Mouse (Mus musculus) urinary bladder, postnatal 10 days (tissue): ENCODE data around the gene Zc3h7b.

Experiments
- DNase-seq: peaks from one replicate; pipeline ENCODE4 v3.0.0; 2022; ENCODE audit warnings: low spot score

Gene Zc3h7b

GRCm38 (mm10) chr15:81796228-81796627 lies 51.4 kb downstream of the Zc3h7b start:
- no peak for DNase-seq

GRCm38 (mm10) chr15:81797861-81798260 lies 53.0 kb downstream of the Zc3h7b start:
- no peak for DNase-seq

DNA sequence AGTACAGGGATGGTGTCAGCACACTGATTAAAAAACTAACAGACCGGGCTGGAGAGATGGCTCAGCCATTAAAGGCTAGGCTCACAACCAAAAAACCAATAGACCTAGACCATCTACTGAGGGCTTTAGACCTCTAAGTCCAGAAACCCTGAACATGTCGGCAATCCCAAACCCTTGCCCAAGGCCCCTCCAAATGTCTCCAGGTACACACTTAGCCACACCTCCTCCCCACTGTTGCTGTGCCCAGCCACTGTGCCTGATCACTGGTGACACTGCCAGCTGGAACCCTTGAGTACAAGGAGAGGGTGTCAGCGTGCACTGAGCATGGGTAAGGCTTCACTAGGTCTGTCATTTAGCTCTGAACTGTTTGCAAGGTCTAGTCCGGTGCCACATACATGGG lies 53.6 kb downstream of the Zc3h7b start:
- DNase-seq, result no peak

DNA sequence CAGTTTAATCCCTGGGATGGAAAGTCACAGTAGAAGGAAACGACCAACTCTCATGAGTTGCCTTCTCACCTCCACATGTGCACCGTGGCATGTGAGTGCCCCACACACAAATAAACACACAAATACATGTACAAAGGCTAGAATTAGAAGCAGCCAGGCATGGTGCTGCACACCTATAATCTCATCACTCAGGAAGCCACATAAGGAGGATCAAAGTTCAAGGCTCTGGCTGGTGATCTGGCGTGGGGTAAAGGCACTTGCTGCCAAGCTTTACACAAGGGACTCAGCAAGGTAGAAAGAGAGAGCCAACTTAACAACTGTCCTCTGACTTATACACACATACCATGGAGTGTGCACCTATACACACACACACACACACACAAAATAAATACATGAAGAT lies 55.5 kb downstream of the Zc3h7b start:
- DNase-seq, result no peak

DNA sequence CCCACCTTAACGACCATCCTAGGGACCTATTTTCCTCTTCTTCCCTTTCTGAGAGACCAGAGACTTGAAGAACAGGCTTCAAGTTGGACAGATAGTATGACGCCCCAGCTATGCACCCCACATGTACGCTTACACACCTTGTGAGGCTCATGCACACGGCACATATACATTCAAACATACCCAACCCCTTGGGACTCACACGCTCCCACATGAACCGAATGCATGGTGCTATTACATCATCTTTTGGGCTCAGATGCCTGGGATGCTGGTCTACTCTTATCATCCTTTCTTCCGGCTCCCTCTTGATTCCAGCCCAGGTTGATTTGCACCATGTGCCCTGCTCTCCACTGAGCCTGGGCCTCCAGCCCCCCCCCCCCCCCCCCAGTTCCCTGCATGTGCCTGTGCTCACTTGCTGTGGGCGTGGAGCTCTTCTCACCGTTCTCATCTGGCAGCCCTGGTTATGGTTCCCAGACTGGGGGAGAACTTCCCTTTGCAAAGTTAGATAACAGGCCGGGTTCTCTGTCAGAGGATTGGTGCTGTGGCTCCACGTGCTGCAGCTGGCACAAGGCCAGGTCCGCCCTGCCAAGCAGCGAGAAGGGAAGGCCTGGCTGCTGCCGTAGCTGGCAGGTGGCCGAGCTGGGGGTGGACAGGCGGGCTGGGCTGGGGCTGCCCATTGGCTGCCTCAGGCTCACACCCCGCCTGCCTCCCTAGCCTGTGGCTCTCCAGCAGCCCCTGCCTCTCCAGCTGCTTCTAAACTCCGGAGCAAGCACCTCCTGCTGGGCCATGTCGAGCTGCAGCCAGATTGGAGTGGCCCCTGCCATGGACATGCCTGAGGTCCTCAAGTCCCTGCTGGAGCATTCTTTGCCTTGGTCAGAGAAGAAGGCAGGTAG lies 57.4 kb downstream of the Zc3h7b start, which contains the start of gene Tef:
TSS of gene Tef (plus strand) at position 421 of the 890 bp plus-strand sequence.
- DNase-seq, result peak; percentile 99

- no peak for DNase-seq
These were observed 58.1 kb downstream of the Zc3h7b start for GRCm38 (mm10) chr15:81802941-81803351.

- DNase-seq, result no peak
These were observed 58.6 kb downstream of the Zc3h7b start for GRCm38 (mm10) chr15:81803425-81803951.

- DNase-seq, result no peak
These were observed 59.3 kb downstream of the Zc3h7b start for GRCm38 (mm10) chr15:81804172-81804571.

- no peak for DNase-seq
These were observed 60.0 kb downstream of the Zc3h7b start for GRCm38 (mm10) chr15:81804883-81805282.

- no peak for DNase-seq
These were observed 60.8 kb downstream of the Zc3h7b start for GRCm38 (mm10) chr15:81805624-81806023.

DNA sequence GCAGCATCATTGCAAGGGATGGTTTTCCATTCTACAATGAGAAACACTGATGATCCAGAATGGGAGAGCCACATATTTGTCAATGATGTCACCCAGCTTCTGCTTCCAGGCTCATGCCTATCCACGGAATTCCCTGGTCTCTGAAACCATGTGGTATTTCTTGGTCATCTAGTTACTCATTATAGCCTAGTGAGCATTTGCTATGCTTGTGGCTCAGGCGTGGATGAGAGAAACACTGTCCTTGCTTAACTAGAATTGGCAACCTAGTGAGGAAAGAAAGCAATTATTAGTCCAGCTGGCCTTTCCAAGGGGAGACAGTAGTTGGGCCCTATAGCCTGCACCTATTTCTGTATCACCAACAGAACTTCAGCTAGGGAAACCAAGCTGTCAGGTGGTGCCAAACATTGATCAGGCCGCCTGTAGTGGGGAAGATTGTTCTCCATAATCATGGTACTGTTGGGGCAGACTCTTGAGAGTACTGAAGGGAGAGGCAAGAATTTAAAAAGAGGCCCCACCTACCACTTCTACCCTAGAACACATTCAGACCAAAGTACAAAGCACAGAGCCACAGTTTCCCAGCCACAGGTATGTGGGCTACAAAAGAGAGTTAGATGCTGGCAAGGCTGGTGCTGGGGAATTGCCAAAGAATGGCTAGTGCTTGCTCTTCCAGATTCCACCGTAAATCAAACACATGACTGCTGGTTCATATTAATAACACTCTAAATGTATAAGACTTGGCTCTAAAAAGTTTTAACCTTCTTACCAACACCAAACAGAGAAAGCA lies 62.0 kb downstream of the Zc3h7b start:
- no peak for DNase-seq

DNA sequence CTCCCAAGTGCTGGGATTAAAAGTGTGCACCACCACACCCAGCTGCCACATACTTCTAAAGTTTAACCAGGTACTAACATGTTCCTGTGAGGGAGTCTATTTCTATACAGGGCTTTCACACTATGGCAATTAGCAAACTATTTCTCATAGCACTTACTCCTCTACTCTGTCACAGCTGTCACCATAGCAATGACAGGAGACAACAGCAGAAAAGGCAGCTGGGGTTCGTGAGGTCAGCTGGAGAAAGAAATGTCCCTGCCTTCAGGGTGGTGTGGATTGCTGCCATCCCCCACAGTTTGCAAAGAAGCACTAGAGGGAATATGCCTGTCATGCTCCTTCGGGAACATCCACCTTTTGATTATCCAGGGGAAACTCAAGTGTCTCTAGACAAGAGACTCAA lies 63.9 kb downstream of the Zc3h7b start:
- no peak for DNase-seq

DNA sequence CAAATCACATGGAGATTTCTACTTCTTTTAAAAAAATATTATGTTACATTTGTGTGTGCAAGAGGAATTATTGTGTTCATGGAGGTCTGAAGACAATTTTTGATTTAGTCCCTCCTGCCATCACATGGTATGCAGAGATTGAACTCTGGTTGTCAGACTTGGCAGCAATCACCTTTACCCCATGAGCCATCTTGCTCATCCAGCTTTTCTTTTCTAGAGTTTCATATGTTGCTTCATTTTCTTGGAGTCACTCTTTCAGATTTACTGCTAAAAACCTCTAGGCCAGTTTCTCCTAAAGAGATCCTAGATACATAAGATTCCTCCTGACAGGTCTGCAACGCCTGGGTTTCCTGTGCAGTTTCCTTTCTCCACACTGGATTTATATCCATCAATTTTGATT lies 64.7 kb downstream of the Zc3h7b start:
- no peak for DNase-seq

GRCm38 (mm10) chr15:81810150-81810549 lies 65.3 kb downstream of the Zc3h7b start:
- peak; percentile 71 for DNase-seq

DNA sequence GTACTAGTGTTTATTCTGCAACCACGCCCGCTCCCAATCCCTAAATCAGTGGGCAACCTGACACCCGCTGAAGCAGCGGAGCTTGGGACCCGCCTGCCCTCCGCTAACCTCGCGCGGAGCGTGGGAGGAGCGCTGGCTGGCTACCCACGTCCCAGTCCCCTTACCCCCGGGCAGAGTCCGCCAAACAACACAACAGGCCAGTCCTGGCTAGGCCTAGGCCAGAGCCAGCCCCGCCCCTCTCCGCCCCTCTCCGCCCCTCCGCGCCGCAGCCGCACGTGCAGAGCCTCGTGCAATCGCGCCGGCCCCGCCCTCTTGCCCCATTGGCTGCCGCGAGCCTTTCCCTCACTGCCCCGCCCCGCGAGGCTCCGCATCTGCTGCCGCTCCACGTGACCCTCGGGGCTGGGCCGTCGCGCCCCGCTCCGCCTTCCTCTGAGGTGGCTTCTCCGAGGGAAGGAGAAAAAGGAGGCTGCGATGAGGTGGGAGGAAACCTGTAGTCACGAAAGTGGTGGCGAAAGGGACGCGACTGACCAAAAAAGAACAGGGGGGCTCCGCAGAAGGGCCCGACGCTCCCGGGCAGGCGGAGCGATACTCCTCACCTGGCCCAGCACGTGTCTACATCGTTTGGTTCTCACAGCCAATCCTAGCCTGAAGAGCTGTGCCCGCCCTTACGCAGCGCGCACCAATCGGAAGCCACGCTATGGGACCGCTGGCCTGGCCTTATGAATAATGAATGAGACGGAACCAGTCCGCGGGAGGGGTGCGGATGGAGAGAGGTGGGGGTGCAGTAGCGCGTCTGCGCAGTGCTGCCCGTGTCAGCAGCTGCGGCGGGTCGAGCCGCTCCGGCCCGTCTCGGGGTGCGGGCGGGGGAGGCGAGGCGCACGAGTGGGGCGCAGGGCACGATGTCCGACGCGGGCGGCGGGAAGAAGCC lies 66.1 kb downstream of the Zc3h7b start:
- peak; percentile 96 for DNase-seq

- DNase-seq, result no peak
These were observed 66.7 kb downstream of the Zc3h7b start for GRCm38 (mm10) chr15:81811599-81811996.

DNA sequence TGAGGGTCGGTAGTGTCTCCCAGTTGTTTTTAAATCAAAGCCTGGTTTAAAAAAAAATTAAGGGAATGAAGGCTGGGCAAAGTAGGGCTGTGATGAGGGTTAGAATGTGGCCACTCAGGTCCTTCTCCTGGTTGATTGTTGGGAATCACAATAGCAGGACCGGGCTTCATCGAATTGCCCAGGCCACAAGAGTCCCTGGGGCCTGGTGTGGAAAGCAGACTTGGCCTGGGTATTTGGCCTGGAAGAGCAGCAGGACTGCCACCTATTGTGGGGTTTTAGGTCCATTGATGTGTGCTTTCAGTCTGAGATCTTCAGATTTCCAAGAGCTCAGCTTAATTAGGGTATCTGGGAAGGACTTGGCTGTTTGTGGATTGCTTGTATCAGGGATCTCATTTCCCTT lies 67.4 kb downstream of the Zc3h7b start:
- no peak for DNase-seq

DNA sequence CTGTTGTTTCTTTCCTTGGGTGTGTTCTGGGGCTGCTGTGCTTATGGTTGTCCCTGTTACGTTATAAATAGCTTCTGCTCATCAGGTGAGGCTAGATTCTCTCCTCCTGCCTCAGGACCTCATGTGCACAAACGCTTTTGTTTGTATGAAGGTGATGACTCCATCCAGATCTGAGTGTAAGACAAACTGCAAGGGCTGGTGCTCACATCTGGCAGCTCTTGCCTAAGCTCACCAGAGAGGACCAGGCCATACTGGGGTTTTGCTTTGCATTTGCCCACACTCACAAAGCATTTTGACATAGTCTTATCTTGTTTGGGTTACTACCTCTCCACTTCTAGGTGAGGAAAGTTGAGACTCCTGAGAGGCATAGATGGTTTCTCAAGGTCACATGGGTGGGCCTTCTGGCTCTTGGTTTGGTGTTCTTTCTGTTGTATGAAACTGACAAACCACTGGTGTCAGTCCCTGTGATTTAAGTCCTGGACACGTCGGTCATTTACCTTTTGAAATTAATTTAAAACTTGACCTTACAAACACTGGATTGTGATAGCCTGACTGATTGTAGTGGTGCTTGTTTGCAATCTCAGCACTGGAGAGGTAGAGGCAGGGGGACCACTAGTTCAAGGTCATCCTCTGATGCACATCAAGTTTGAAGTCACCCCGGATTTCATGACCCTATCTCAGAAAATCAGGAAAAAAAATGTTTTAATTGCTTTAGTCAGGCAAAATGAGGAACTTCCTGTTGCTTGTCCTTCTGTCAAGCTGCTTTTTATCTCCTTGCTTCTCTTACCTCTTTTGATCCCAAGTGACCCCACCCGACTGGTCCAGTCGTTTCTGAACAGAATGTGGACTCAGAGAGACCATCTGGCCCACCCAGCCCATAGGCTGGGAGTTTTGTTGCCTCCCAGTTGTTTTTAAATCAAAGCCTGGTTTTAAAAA lies 68.1 kb downstream of the Zc3h7b start:
- DNase-seq, result no peak

GRCm38 (mm10) chr15:81813986-81814705 lies 69.3 kb downstream of the Zc3h7b start:
- no peak for DNase-seq
